Mouse (Mus musculus) retina, postnatal 1 day (tissue): ENCODE measurements at regions not wholly inside any gene's neighbourhood (a gene's known extent, or its start where the extent isn't known, plus 50 kb on each side); places are given as distances from the start of the nearest gene placed in this dataset.

Experiments
- DNase-seq: peaks from one replicate; pipeline ENCODE4 v3.0.0-alpha.2; 2012

GRCm38 (mm10) chr7:61939971-61940705, 406.2 kb upstream of the Ndn start:
- DNase-seq: peak; percentile 63

GRCm38 (mm10) chr7:61982203-61982932, 364.0 kb upstream of the Ndn start:
- no peak for DNase-seq

- no peak for DNase-seq
Measured at GRCm38 (mm10) chr7:62026635-62027034, 319.7 kb upstream of the Ndn start.

- DNase-seq: peak; percentile 1
Measured at GRCm38 (mm10) chr7:62045743-62046451, 300.5 kb upstream of the Ndn start.

- DNase-seq: no peak
Measured at GRCm38 (mm10) chr7:62046452-62046809, 299.9 kb upstream of the Ndn start.

- DNase-seq: peak; percentile 1
Measured at GRCm38 (mm10) chr7:62078607-62079006, 267.8 kb upstream of the Ndn start.

- DNase-seq: peak; percentile 4
Measured at GRCm38 (mm10) chr7:62085120-62085849, 261.1 kb upstream of the Ndn start.
